Mouse (Mus musculus) MEL (cell line): Measurements from ENCODE around the gene Atrx.

Source experiments
- CTCF ChIP-seq, 3 experiments: IDR thresholded peaks in 2 of 3; conservative IDR thresholded peaks in 1 of 3; 2 replicates each; pipeline ENCODE4 v1.5.1; 2011 to 2012; ENCODE audit warnings: low read length in 3 of 3, low read depth in 2 of 3, mild to moderate bottlenecking in 2 of 3, improper control_type of control experiment in 1 of 3, inconsistent platforms in 1 of 3, mixed read lengths in 1 of 3, moderate library complexity in 1 of 3; ENCODE audit not compliant: control insufficient read depth in 1 of 3, insufficient read depth in 1 of 3, poor library complexity in 1 of 3, severe bottlenecking in 1 of 3
- ETS1 ChIP-seq: IDR thresholded peaks from 2 replicates; pipeline ENCODE4 v1.6.1; 2012; ENCODE audit warnings: low read depth, mild to moderate bottlenecking, inconsistent platforms, low read length, improper control_type of control experiment, moderate library complexity
- JUND ChIP-seq: IDR thresholded peaks from 2 replicates; pipeline ENCODE4 v1.6.1; 2011; ENCODE audit warnings: low read depth, mild to moderate bottlenecking, improper control_type of control experiment, low read length
- MAFK ChIP-seq: IDR thresholded peaks from 2 replicates; pipeline ENCODE4 v1.6.1; 2011; ENCODE audit warnings: low read depth, mild to moderate bottlenecking, low read length, improper control_type of control experiment, borderline replicate concordance
- POLR2A ChIP-seq, 2 experiments: IDR thresholded peaks; 2 replicates each; pipeline ENCODE4 v1.6.1; 2011 to 2012; ENCODE audit warnings: low read length in 2 of 2, mild to moderate bottlenecking in 2 of 2, control low read depth in 1 of 2, improper control_type of control experiment in 1 of 2, low read depth in 1 of 2, moderate library complexity in 1 of 2; ENCODE audit not compliant: control insufficient read depth in 1 of 2, insufficient read depth in 1 of 2, poor library complexity in 1 of 2
- POLR2AphosphoS5 ChIP-seq: IDR thresholded peaks from 2 replicates; pipeline ENCODE4 v1.6.1; 2012; ENCODE audit warnings: low read depth, borderline replicate concordance, mild to moderate bottlenecking, inconsistent platforms, low read length, moderate library complexity, mixed read lengths
- SMC3 ChIP-seq: IDR thresholded peaks from 2 replicates; pipeline ENCODE4 v1.6.1; 2011; ENCODE audit warnings: low read depth, low read length, improper control_type of control experiment
- TCF12 ChIP-seq: IDR thresholded peaks from 2 replicates; pipeline ENCODE4 v1.6.1; 2014; ENCODE audit warnings: low read depth, mild to moderate bottlenecking, inconsistent platforms, low read length, improper control_type of control experiment, moderate library complexity
- USF2 ChIP-seq, 2 experiments: IDR thresholded peaks; 2 replicates each; pipeline ENCODE4 v1.6.1; 2011 to 2012; ENCODE audit warnings: improper control_type of control experiment in 2 of 2, low read length in 2 of 2, borderline replicate concordance in 1 of 2, inconsistent platforms in 1 of 2, low read depth in 1 of 2, mild to moderate bottlenecking in 1 of 2; ENCODE audit not compliant: insufficient read depth in 1 of 2
- ZNF384 ChIP-seq: IDR thresholded peaks from 2 replicates; pipeline ENCODE4 v1.6.1; 2012; ENCODE audit warnings: low read depth, mild to moderate bottlenecking, inconsistent platforms, low read length, improper control_type of control experiment

GRCm38 (mm10) chrX:105924326-105925070, 4.7 kb downstream of the Atrx start:
- TF ChIP-seq CTCF (IDR thresholded peaks at IDR 0.05 in 2 of 3, conservative IDR thresholded peaks at IDR 0.05 in 1 of 3; ENCODE audit: control insufficient read depth in 1 of 3, insufficient read depth in 1 of 3, low read depth in 2 of 3, low read length in 3 of 3, poor library complexity in 1 of 3, severe bottlenecking in 1 of 3) (no peak), POLR2A (IDR thresholded peaks at IDR 0.05; ENCODE audit: control insufficient read depth in 1 of 2, insufficient read depth in 1 of 2, low read depth in 1 of 2, low read length in 2 of 2, poor library complexity in 1 of 2) (no peak), USF2 (IDR thresholded peaks at IDR 0.05; ENCODE audit: borderline replicate concordance in 1 of 2, insufficient read depth in 1 of 2, low read depth in 1 of 2, low read length in 2 of 2) (no peak), MAFK (no peak), TCF12 (no peak), POLR2AphosphoS5 (no peak), ZNF384 (no peak), JUND (no peak), SMC3 (no peak), ETS1 (no peak)
